Mouse (Mus musculus): Measurements from ENCODE around the gene Olfr1061. TPM values are rescaled to one million over a fixed set of nuclear protein-coding genes. Genes with fewer than 3 reads are reported as not detected.
"Not testable (repeated sequence)": the region's sequence is repeated elsewhere in the genome, so short reads cannot be mapped to it uniquely, and the experiment has no call there.

Olfr1061 gene
- total RNA-seq (2021) = not detected
- long read RNA-seq, experiment 1 = 0 reads
- long read RNA-seq, experiment 2 = 0 reads

- no peak for DNase-seq
- intact Hi-C loops (cut with DNase I; ENCODE audit: low total_unique reads) = no loop called here
Measured at GRCm38 (mm10) chr2:86413950-86414349, at the start of gene Olfr1061. Olfr1061 (minus strand) TSS chr2:86414050.

DNA sequence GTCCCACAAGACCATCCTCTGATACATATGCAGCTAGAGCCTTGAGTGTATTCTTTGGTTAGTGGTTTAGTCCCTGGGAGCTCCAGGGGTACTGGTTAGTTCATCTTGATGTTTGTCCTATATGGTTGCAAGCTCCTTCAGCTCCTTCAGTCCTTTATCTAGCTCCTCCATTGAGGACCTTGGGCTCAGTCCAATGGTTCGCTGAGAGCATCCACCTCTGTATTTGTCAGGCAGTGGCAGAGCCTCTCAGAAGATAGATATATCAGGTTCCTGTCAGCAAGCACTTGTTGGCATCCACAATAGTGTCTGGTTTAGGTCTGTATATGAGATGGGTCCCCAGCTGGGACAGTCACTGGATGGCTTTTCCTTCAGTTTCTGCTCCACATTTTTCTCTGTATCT is 46.6 kb upstream of the Olfr1061 start:
- DNase-seq = no peak
- intact Hi-C loops (cut with DNase I; ENCODE audit: low total_unique reads) = loop anchor here (5.0 kb wide), 1 partner anchor 733 kb away; no protein-coding TSS in a partner anchor

DNA sequence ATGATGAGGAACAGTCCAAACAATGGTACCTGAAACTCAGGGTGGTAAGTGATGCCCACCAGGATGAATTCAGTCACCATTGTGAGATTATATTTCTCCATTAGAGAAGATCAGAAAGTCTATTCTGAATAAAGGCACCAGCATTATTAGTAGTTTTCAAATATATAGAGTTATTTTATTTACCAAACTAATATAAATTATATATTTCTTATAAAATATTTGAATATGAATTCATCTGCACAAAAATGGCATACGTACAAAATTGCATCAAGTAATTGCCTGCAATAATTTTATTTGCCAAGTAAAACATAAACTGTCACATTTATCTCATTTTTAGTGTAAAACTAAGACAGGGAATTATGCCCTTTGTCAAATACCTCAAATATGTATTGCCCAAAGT is 42.3 kb upstream of the Olfr1061 start, which contains the start of gene Olfr1066:
TSS of gene Olfr1066 (minus strand) at position 101 of the 400 bp plus-strand sequence.
- intact Hi-C loops (cut with DNase I; ENCODE audit: low total_unique reads) = no loop called here
- no peak for DNase-seq

DNA sequence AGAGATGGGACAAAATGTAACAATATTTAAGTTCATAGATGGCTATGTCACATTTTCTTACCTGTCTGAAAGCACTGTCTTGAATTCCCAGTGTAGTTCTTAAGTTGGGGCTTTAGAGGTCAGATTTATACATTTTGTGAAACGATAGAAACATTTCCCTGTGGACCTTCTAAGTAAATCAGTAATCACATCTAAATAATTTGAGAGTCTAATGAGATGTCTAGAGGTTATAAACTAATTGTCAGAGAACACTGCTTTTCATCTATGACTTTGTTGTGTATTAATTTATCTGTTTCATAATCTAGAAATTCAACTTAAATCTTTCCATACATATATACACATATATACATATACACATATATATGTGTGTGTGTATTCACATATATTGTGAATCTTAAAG is 36.6 kb upstream of the Olfr1061 start, which contains the start of gene Olfr1065:
TSS of gene Olfr1065 (minus strand) at position 101 of the 400 bp plus-strand sequence.
- DNase-seq; intact Hi-C loops (cut with DNase I; ENCODE audit: low total_unique reads): not testable (repeated sequence)

- intact Hi-C loops (cut with DNase I; ENCODE audit: low total_unique reads); DNase-seq: not testable (repeated sequence)
Measured at GRCm38 (mm10) chr2:86442101-86442500, 28.3 kb upstream of the Olfr1061 start.

DNA sequence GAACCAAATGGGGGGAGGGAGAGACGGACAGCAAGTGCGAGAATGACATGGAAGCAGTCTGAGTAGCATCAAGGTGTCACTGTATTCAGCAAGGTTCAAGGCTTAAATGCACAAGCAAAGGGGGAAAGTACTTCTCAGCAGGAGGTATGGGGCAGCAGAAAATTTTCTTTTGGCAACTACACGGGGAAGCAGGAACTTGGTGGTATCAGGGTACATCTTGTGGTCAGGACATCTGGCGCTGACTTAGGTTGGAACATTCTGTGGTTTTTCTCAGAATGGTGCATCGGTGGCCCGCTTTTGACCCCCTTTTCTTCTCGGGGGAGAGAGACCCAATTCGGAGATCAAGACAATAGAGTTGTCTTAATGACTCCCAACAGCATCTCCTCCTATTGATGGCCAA is 14.7 kb upstream of the Olfr1061 start:
- intact Hi-C loops (cut with DNase I; ENCODE audit: low total_unique reads); DNase-seq: not testable (repeated sequence)

DNA sequence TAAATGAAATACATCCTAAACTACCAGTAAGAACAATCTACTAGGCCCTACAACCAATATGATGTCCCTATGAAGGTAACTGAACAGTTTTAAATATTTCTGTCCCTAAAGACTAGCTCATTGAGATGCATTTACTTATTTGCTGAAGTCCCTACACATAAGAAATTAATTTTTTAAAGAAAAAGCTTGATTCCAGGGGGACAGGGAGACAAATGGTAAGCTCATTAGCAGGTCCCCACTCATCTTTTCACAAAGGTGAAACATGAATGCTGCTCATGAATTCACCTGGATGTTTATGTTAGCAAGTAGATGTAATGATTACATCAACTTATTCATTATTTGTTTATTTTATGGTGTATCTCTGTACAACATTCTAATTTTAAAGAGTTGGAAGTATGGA is 12.8 kb upstream of the Olfr1061 start, which contains the start of gene Olfr1062:
TSS of gene Olfr1062 (minus strand) at position 101 of the 400 bp plus-strand sequence.
- intact Hi-C loops (cut with DNase I; ENCODE audit: low total_unique reads); DNase-seq: not testable (repeated sequence)

DNA sequence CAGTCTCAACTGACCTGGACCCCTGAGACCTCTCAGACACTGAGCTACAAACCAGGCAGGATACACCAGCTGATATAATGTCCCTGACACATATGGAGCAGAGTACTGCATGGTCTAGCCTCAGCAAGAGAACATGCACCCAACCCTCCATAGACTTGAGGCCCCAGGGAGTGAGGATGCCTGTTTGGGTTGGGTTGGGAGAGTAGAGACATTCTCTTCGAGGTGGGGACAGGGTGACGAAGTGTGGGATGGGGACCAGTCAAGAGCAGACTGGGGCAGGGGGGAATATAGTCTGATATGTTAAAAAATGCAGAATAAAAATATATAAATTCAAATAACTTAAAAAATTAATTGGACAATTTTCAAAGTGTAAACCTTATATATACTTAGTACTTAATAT is 18.7 kb downstream of the Olfr1061 start:
- intact Hi-C loops (cut with DNase I; ENCODE audit: low total_unique reads) = no loop called here
- DNase-seq = no peak

DNA sequence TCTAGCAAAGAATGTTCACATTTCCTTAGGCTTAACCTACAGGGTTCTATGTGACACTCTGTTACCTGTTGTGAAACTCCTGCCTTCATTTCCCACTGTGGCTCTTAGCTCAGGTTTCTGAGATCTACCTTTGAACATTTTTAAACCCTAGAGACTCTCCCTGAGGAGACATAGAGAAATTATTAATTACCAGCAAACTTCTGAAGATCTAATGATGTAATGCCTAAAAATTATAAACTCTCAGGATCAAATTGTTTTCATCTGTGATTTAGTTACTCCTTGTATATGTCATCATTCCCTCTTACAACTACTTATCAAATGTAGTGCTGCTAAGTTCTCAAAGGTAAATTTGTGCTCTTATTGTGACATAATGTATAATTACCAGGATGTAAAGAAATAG is 25.4 kb downstream of the Olfr1061 start, which contains the start of gene Olfr1058:
TSS of gene Olfr1058 (minus strand) at position 101 of the 400 bp plus-strand sequence.
- DNase-seq; intact Hi-C loops (cut with DNase I; ENCODE audit: low total_unique reads): not testable (repeated sequence)

GRCm38 (mm10) chr2:86378293-86378692 is 35.6 kb downstream of the Olfr1061 start, which contains the start of gene Olfr1057:
Olfr1057 (minus strand) TSS chr2:86378393.
- intact Hi-C loops (cut with DNase I; ENCODE audit: low total_unique reads) = no loop called here
- no peak for DNase-seq

DNA sequence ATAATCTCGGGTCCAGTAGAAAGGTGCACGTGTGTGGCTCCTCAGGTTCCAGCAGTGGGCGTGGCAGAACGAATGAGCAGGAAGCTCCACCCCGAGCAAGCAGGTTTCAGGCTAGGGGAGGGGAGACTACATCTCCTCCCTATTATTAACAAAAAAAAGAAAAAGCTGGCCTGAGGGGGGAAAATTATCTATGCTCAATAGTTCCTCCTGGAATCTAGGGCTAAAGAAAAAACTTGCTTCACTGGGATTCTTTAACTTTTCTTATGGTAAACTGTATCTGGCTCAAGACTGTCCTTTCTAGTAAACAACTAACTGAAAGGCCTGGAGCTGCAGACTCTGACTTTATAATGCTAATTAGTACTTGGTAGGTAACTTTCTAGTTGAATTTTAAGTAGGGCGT is 47.5 kb downstream of the Olfr1061 start:
- DNase-seq; intact Hi-C loops (cut with DNase I; ENCODE audit: low total_unique reads): not testable (repeated sequence)

Other genes starting within 250 kb of the Olfr1061 start
- not detected for gene Olfr1043, start 246.5 kb downstream of the Olfr1061 start, total RNA-seq (2021)
- not detected for gene Olfr1044, start 236.2 kb downstream of the Olfr1061 start, total RNA-seq (2021)
- gene Olfr52, start 228.4 kb downstream of the Olfr1061 start, total RNA-seq (2021) = not detected
- gene Olfr1045, start 211.0 kb downstream of the Olfr1061 start, total RNA-seq (2021) = not detected
- gene Olfr1046, start 194.7 kb downstream of the Olfr1061 start, total RNA-seq (2021) = not detected
- gene Olfr1047, start 182.6 kb downstream of the Olfr1061 start, total RNA-seq (2021) = not detected
- not detected for gene Olfr1048, start 173.8 kb downstream of the Olfr1061 start, total RNA-seq (2021)
- gene Olfr1049, start 155.7 kb downstream of the Olfr1061 start, total RNA-seq (2021) = not detected
- gene Olfr1051, start 135.0 kb downstream of the Olfr1061 start, total RNA-seq (2021) = not detected
- not detected for gene Olfr1052, start 121.6 kb downstream of the Olfr1061 start, total RNA-seq (2021)
- not detected for gene Olfr1053, start 98.8 kb downstream of the Olfr1061 start, total RNA-seq (2021)
- not detected for gene Olfr1054, start 78.6 kb downstream of the Olfr1061 start, total RNA-seq (2021)
- gene Olfr1055, start 63.8 kb downstream of the Olfr1061 start, total RNA-seq (2021) = not detected
- gene Olfr1056, start 51.6 kb downstream of the Olfr1061 start, total RNA-seq (2021) = not detected
- not detected for gene Olfr1057, start 35.7 kb downstream of the Olfr1061 start, total RNA-seq (2021)
- not detected for gene Olfr1058, start 25.5 kb downstream of the Olfr1061 start, total RNA-seq (2021)
- not detected for gene Olfr1062, start 12.7 kb upstream of the Olfr1061 start, total RNA-seq (2021)
- not detected for gene Olfr1065, start 36.5 kb upstream of the Olfr1061 start, total RNA-seq (2021)
- not detected for gene Olfr1066, start 42.2 kb upstream of the Olfr1061 start, total RNA-seq (2021)
- not detected for gene Olfr228, start 73.3 kb upstream of the Olfr1061 start, total RNA-seq (2021)
- gene Olfr1076, start 94.4 kb upstream of the Olfr1061 start, total RNA-seq (2021) = not detected
- gene Olfr1079, start 128.4 kb upstream of the Olfr1061 start, total RNA-seq (2021) = not detected
- not detected for gene Olfr1080, start 144.2 kb upstream of the Olfr1061 start, total RNA-seq (2021)
- gene Olfr1082, start 184.9 kb upstream of the Olfr1061 start, total RNA-seq (2021) = not detected
- gene Olfr1084, start 225.7 kb upstream of the Olfr1061 start, total RNA-seq (2021) = not detected
- not detected for gene Olfr1085, start 248.0 kb upstream of the Olfr1061 start, total RNA-seq (2021)